Mouse (Mus musculus) retina, postnatal 1 day (tissue): ENCODE data around the gene Fam151b.
A peak's percentile ranks its signal among the peaks of the same experiment; 100 is the strongest.

Source experiments
- DNase-seq: peaks from one replicate; pipeline ENCODE4 v3.0.0-alpha.2; 2012

The Fam151b gene

DNA sequence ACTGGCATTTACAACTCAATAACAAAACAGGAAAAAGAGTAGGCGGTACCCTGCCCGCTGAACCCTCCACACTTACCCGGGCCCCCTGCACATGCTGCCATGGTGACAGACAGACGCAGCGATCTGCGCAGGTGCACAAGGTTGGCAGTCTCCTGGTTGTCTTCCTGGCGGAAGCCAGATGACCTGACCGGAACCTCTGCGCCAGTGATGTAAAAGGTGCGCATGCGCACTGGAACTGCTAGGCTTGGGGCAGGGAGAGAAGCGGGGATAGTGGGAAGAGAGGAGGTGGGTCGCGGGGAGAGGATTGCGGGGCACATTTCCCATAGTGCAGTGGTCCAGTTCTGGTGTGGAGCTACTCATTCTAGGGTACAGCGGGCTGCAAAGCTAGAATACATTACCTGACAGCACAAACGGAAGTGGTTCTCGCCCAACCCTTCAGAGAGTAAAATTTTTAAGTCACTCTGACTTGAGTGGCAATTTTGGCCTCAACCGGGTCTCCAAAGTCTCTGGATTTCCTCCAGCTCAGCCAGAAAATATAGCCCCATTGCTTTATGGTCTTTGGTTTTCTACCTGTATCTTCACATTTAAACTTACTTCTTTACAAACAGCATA is at the start of gene Fam151b:
Gene Fam151b (minus strand): TSS at position 164 of the 612 bp plus-strand sequence.
- peak; percentile 98 for DNase-seq

DNA sequence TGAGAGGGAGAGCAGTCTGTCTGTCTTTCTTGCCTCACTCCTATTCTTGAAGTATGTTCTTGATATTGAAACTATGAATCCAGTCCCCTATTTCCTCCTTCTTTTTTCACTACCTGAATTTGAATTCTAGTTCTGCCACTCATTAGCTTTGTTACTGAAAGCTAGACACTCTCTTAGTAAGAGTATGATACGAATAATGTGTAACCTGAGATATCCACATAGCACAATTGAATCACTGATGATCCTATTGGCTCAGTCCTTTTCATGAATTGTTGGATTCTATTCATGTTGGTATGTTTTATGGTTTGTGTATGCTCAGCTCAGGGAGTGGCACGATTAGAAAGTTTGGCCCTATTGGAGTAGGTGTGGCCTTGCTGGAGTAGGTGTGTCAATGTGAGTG is 48.4 kb upstream of the Fam151b start:
- no peak for DNase-seq

DNA sequence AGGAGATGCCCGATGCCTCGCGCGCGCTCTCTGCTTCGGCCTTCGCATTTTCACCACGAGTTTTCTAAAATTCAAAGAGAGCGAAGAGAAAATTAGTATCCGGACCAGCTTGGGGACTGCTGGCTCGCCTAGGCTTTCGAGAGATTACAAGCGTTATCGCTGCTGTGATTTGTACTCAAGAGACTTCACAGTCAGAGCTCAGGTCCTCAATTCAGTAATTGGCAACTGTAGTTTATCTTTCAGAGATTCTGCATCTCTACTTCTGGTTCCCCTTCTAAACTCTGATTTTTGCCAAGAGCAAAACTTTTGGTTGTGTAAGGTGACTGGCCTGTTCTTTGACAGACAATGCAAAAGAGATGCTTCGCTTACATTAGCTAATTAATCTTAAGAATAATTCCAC is 47.4 kb upstream of the Fam151b start:
- no peak for DNase-seq

DNA sequence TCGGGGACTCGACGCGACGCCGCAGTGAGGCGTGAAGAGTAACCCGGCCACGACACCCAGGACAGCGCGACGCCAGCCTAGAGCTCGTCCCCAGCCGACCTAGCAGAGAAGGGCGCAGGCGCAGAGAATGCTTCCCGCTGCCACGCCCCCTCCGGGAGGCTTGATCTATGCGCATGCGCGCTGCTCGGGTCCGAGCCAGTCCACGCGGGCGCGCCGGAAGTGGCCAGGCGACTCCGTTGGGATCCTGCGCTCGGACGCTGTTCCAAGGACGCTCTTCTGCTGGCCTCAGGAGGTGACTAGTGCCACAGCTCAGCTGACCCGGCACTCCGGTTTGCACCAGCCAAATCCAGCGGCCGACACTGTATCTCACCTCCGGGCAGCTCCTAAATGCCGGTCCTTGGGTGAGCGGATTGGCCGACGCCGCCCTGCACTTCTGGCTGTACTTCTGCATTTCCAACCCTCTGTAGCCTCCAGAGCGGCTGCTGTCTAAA is 47.0 kb upstream of the Fam151b start, which contains the start of gene Zfyve16:
Gene Zfyve16 (minus strand): TSS at position 148 of the 491 bp plus-strand sequence.
- peak; percentile 98 for DNase-seq

DNA sequence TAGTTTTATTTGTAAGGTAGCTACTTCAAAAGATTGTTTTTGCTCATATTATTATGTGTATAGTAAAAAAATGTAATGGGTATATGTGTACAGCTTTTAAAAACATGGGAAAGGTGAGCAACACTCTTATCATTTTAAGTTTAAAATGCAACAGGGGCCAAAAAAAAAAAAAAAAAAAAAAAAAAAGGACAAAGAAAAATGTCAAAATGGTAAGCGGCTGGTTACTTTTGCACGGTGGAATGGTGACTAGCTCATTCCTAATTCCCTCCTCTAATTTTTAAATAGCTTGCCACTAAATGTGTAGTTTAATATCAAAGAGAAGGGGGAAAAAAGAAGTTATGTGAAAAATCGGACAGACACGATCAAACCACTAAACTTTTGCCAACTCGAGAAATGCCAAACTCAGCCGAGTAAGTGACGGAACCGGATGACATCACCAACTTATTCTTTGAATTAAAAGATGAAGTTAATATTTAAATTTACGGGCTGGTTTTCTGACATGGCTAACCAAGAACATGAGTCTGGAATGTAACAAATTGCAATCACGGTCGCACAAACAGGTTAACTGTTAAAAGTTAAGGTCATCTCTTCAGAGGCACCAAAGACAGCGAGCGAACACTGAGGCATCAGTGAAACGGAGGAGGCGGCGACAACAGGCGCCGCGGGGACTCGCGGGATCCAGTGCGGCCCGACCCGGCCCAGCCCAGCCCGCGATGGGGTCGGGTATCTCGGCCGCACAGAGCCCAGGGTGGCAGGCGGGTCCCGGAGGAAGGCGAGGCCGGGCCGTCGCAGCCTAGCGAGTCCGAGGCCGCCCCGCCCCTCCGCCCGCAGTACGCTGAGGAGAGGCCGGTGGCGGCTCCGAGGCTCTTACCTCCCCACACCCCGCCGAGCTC is 46.3 kb upstream of the Fam151b start:
- DNase-seq, result no peak

DNA sequence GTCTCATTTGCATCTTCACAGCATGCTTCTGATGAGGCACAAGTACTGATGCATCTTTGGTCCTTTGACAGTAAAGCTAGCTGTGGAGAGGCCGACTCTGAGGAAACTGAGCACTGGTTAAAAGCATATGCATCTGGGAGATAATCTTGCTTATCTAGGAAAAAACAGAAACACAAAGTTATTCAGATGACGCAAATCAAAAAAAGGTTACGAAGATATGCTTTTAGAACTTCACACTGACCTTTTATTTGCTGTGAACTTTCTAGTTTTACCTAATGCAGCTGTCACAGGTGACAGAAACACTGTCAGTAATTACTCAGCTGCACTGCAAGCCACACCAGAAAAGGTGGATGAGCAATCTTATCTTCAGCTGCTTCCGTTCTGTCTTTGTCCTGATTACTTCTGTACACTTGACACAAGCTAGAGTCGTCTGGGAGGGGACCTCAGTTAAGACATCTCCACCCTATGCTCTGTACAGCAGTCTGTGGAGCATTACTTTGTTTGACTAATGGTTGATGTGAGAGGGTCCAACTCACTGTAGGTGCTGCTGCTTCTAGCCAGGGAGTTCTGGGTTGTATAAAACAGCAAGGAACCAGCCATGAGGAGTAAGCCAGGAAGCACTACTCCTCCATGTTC is 39.5 kb upstream of the Fam151b start:
- no peak for DNase-seq

DNA sequence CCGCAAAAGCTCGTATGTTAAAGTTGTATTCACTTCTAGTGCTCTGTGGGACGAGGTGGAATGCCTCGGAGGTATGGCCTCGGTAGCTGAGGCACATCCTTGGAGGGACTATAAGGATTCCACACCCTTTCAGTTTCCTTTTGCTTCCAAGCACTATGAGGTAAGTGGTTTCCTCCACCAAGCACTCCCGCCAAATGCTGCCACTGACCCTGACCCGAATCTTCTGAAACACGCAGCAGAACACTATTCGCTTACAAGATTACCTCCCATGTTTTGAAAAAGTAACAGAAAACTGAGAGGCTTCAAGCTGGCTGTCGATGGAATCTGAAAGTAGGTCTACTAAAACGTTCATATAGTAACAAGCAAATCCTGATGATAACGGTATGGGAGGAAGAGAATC is 21.1 kb upstream of the Fam151b start:
- DNase-seq, result no peak

DNA sequence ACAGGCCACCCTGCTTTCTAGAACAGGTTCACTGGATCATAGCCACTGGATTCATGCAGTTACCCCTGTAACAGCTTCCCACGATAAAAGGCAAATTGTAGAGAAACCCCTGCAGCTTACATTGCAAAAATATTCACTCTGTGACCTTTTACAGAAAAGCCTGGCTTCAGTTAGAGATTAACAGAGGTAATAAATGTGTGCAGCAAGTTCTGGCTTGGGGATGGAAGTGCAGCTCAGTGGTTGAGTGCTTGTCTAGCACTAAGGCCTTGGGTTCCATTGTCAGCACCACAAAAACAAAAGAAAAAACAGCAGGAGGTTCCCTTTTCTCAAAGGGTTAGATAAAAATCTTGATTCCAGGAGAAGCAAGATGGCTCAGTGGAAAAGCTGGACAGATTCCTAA is 8.1 kb upstream of the Fam151b start:
- no peak for DNase-seq

DNA sequence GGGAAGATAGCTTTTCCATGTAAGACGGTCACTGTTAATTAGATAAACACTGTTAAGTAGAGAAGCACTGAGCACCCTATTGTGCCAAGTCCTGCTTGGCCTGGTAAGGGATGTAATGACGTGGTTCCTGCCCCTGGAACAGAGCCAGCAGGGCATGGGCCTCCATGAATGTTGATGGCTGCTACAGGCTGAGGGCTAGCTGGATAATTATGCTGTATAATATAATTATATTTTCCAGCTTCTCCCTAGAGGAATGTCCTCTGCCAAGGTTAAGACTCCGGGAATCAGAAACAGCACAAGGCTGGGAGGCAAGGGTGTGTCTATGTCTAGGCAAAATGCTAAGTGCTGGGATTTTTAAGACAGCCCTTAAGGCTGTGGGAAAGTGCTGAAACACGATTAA is 7.0 kb upstream of the Fam151b start:
- DNase-seq, result peak; percentile 39

DNA sequence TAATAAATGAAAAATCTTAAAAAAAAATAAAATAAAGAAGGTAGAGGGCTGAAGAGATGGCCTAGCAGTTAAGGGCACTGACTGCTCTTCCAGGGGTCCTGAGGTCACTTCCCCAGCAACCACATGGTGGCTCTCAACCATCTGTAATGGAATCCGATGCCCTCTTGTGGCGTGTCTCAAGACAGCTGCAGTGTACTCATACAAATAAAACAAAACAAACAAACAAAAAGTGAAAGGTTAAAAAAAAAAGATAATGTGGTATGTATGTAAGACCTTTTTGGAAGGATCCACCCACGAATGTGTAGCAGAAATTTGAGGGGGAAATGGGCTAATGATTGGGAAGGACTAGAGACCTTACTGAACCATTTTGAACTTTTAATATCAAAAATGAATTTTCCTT is 467 bp downstream of the Fam151b start:
- peak; percentile 78 for DNase-seq

DNA sequence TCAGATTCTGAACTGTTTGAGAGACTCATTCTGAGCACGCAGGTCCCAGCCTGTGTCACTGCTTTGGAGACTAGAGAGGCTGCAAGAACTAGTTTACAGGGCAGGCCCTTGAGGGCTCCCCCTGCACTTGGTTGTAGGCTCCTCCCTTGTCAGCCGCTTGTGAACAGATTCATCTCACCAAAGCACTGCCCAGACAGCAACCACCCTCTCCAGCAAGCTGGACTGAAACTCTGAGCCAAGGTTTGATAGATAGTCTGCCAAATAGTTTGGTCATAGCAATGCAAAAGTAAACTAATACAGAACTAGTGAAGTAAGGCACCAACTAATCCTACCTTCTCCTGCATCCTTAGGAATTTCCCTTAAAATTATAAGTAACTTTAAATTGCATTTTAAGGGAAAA is 13.7 kb downstream of the Fam151b start:
- DNase-seq, result no peak

DNA sequence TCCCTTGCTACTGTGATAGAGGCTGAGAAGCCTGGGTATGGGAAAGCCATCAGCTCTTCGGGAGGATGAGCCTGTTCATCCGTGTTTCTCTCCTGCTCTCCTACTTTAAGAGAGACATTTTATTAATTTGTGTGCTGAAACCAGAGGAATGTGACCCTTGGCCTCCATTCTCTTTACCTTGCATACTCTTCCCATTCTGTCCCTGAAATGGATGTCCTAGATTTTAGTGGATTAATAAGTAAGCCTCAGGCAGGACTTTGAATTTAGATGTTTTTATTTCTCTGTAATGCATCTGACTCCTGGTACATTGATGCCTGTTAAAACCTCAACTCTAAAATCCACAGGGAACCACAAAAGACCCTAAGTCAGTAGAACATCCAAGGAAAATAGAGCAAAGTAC is 14.4 kb downstream of the Fam151b start:
- DNase-seq, result no peak

DNA sequence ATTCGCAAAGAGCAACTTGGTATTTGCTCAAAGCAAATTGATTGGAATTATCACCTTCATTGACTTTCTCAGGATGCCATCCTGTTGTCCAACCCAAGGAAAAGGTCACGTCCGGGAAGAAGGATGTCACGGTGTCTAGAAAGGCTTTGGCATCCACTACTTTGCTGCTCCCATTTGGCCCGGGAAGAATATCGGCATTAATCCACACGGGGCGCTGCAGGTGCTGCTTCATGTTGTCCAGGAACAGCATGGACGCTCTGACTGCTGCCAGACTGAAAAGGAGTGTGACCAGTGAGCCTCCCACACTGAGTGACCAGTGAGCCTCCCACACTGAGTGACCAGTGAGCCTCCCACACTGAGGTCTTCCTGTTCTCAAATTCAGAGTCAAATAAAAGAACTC is 15.9 kb downstream of the Fam151b start:
- no peak for DNase-seq

DNA sequence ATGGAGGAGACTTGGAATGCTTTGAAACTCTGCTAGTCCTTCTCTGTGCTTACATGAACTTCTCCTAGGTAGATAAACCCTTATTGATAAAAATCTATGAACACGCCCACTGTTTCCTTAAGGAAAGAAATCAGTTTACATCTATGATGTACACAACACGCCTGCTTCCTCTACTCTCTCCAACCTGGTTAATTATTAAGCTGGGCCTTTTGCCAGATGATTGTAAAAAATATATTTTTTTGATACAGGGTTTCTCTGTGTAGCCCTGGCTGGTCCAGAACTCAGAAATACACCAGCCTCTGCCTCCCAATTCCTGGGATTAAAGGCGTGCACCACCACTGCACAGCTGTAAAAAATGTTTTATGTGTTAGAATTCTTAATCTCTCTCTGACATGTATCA is 19.1 kb downstream of the Fam151b start:
- no peak for DNase-seq

DNA sequence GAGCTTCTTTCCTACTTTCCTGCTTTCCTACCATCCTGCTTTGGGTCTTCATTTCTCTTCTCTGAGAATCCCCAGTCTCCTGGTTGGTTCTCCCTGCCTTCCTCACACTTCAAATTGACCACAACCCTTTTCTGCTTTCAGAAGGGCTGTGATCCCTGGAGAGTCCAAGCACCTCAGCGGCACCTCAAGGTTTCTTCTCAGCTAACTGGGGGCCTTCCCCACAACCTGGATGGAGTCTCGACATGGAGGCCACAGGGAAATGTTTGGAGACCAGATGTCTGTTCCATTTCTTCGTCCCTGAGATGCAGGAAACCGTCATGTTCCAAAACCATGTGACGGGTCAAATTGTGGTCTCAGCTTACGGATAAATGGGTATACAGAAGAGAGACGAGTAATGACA is 36.9 kb downstream of the Fam151b start:
- DNase-seq, result no peak

DNA sequence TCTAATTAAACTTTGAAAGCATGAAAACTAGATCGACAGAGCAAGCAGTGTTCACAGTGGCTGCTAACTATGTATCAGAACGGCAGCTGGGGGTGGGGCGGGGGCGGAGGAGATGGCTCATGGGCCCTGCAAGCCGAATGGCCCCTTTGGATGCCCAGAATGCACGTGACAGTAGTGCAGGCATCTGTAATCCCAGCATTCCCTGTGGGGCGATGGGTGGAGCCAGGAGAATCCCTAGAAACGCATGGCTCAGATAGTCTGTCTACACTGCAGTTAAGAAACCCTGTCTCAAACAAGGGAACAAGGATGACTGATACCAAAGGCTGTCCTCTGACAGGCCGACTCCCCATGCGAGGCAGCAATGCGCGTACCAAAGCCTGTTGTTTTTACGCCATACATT is 43.5 kb downstream of the Fam151b start:
- DNase-seq, result no peak

DNA sequence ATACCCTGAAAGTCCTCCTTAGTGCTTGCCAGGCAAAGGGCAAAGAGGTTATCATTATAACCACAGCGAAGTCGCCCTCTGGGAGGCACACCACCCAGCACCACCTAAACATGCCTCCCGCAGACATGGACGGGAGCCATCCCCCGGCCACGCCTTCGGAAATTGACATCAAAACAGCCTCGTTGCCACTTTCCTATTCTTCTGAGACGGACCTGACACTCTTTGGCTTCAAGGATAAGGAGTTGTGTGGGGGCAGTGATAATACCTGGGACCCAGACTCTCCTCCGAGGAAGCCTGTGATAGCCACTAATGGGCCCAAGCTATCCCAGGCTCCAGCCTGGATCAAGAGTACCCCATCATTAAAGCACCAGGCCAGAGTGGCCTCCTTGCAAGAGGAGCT is 45.2 kb downstream of the Fam151b start:
- no peak for DNase-seq

DNA sequence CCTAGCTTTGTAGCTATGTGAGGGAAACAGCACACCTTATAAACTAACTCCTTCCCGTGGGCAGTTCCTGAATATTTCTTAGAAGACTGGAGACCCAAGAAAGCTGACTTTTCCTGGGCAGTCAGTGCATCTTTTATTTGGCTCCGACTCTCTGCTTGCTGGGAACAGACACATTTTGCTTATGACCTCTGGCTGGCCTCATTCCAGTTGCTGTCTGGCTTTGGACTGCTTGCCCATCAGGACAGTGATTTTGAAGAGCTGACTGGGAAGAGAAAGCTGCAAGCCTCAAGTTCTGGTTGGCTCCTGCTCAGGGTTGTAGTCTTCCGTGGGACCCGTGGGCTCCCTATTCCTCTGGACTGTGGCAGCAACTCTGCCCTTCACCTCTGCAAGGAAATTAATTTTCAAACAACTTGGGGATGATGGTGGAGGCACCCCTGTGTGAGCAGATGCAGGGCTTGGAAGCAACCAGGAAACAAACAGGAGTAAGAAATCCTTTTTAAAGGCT is 56.4 kb downstream of the Fam151b start:
- no peak for DNase-seq

DNA sequence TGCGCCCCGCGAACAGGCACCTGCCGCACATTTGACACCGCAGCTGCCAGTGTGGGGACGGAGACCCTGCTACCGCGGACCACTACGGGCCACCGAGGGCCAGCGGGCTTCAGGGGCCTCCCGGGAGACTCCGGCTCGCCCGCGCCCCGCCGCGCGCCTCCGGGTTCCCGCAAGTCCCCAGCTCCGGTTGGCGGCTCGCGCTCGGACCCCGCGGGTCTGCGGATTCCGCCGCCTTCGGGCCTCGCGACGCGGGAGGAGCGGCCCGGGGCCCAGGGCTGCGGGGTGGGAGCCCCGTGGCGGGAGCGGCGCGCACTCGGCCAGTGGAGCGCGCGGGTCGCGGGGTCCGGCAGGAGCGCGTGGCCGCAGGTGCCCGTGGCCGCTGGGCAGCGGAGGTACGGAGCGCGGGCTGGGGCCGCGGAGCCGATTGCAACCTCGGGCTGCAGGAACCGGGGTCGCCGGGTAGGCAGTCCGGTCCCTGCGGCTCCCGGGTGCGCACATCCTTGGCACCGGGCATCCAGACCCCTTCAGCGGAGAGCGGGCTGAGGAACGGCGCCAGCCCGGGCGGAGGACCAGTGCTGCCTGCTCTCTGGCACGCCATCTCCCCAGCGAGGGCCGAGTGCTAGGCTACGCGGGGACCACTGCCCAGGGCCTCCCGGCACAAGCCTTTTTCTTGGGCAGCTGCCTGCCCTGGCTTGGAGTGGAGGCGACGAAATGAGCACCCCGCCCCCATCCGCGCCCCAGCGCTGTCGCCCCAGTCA is 57.3 kb downstream of the Fam151b start:
- DNase-seq, result peak; percentile 41

DNA sequence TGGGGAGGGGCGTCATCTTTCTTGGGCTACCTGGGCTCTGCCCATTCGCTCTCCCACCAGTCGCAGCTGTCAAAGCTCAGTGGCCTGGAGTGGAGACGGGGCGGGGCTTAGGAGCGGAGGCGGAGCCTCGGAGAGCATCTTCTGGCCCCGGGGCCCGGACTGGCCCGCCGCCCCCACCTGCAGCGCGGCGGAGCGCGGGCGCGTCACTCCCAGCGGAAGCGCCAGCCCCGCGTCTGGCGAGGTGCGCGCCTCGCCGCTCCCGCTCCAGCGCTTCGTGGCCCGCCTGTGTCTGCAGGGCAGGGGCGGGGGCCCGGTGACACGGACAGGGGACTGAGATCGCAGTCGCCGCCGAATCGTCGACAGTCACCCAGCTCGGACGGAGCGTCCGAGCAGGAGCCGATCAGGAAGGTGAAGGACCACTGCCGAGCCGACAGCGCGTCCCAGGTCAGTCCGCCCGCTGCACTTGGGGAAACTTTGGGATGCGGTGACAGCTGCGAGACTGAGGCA is 58.0 kb downstream of the Fam151b start, which contains the start of gene Ankrd34b:
Gene Ankrd34b (plus strand): TSS at position 139 of the 507 bp plus-strand sequence.
- peak; percentile 81 for DNase-seq

DNA sequence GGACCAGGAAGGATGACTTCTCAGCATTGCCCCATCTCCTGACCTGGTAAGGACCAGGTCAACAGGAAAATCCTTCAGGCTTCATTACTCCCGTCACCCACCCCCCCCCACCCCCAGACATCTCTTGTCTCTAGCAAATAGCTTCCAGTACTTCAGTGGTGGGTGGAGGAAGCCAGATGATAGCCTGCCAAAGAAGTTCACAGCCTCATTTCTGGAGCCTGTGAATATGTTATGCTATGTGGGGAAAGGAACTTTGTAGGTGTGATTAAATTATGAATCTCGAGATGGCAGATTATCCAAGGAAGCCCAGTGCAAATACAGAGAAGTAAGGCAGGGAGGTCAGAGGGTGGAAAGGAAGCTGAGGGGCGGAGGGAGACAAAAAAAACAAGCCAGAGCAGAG is 60.1 kb downstream of the Fam151b start:
- DNase-seq, result peak; percentile 4

DNA sequence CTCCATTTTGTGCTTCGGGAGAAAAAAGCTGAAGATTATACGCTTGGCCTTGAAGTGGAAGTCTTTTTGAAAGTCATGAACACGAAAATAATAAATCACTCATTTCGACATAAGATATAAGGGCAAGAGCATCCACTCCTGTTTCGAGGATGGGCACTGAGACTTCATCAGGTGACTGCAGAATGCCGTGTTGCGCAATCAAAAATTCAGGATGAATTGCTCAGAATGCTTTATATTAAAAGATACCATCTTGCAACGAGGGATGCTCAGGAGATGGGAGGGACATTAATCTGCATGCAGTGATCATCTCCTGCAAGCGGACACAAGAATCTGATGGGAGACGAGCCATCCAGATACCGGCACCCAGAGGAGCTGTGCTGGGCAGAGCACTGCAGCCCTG is 64.2 kb downstream of the Fam151b start:
- no peak for DNase-seq
